Mouse (Mus musculus) kidney, adult 2 months (tissue): ENCODE data around the gene Mrpl28.
A peak's percentile ranks its signal among the peaks of the same experiment; 100 is the strongest.

Source experiments
- CTCF ChIP-seq: fragments of 200-500 bp; conservative IDR thresholded peaks from 2 replicates; pipeline ENCODE4 v1.5.1; 2011; ENCODE audit warnings: low read depth, mild to moderate bottlenecking, control low read depth, low read length, moderate library complexity, mixed read lengths; ENCODE audit not compliant: insufficient read depth, insufficient read length
- POLR2A ChIP-seq: fragments of 200-500 bp; IDR thresholded peaks from one replicate; pipeline ENCODE4 v1.6.1; 2011; ENCODE audit warnings: low read depth, low read length, control low read depth

- TF ChIP-seq CTCF (peak; percentile 90), POLR2A (peak; percentile 37)
Measured at GRCm38 (mm10) chr17:26089905-26090632, 33.2 kb upstream of the Mrpl28 start, which contains the start of gene Decr2.
